In the genomic region with DNA sequence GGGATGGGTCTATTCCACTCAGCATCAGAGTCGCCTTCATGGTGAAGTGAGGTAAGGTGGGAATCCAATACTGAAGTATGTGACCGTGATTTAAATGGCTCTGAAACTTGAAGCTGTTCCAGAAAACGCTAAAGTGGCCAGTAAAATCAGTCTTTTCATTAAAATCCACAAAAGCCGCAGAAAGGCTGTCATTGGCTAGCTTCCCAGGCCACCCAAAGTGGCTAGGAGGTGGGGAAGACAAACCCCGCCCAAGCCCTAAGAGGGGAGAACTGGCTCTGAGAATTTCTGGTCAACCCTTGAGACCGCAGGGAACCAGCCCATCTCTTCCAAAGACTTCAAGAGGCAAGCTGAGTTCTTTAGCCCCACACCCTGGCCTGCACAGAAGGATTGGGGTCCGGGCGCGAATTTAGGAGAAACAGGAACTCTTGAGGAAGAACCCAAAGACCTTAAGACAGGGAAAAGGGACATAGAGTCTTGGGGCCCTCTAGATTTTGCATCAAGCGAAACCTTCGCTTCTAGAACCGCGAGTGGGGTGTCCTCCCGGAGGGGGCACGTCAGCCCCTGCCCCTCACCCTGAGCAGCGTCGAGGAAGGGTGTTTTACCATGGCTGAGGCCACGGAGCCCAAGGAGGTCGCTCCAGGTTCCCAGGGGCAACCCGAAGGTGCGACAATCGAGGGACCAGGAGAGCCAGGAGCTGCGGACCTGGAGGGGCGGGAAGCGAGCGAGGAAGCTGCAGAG, we compare ENCODE assay signal across 7 mouse cellular contexts. TPM values are rescaled to one million over a fixed set of nuclear protein-coding genes. Genes with fewer than 3 reads are reported as not detected.
DNase-seq lines count a peak whose midpoint lies in the region; ATAC-seq and TF ChIP-seq lines count a peak whose summit lies in the region.

No protein-coding gene starts in this region.

- no peak for TF ChIP-seq CTCF in lung, embryonic 14.5 days (IDR thresholded peaks at IDR 0.05; ENCODE audit: low read depth)
- TF ChIP-seq CTCF in liver, embryonic 14.5 days (IDR thresholded peaks at IDR 0.05; ENCODE audit: low read depth): no peak
- TF ChIP-seq CTCF in stomach, postnatal 0 days (IDR thresholded peaks at IDR 0.05; ENCODE audit: low read depth): no peak

- H3K4me3 ChIP-seq in lung, embryonic 14.5 days (ENCODE audit: low read depth, low read length): peak overlapping the region; percentile 54
- H3K4me3 ChIP-seq in forebrain, embryonic 14.5 days (ENCODE audit: low read depth, low read length): peak overlapping the region; percentile 36
- H3K4me3 ChIP-seq in liver, embryonic 14.5 days (ENCODE audit: insufficient read depth in 1 of 2, low read depth in 2 of 2, low read length in 2 of 2): peak overlapping the region; percentile 21 to 22; a peak in 3 of 4 replicates
- peak overlapping the region; percentile 52 for H3K4me3 ChIP-seq in stomach, postnatal 0 days (ENCODE audit: low read depth, low read length)

- no peaks in the 10 kb centered on the region for H3K36me3 ChIP-seq in lung, embryonic 14.5 days (ENCODE audit: insufficient read depth)
- no peaks in the 10 kb centered on the region for H3K36me3 ChIP-seq in forebrain, embryonic 14.5 days (ENCODE audit: control insufficient read depth, insufficient read depth, low read length)
- H3K36me3 ChIP-seq in liver, embryonic 14.5 days (replicated peaks; ENCODE audit: control insufficient read depth, insufficient read depth, low read depth): no peaks in the 10 kb centered on the region
- H3K36me3 ChIP-seq in stomach, postnatal 0 days (ENCODE audit: control insufficient read depth, insufficient read depth, low read length): no peaks in the 10 kb centered on the region

- H3K9ac ChIP-seq in lung, embryonic 14.5 days: peak overlapping the region; percentile 61
- H3K9ac ChIP-seq in forebrain, embryonic 14.5 days (ENCODE audit: low read length): peak overlapping the region; percentile 59
- H3K9ac ChIP-seq in liver, embryonic 14.5 days (replicated peaks): no peak overlapping the region
- peak overlapping the region; percentile 70 for H3K9ac ChIP-seq in stomach, postnatal 0 days (ENCODE audit: low read length)

- H3K9me3 ChIP-seq in lung, embryonic 14.5 days (ENCODE audit: low read depth, low read length): no peaks in the 10 kb centered on the region
- H3K9me3 ChIP-seq in forebrain, embryonic 14.5 days (replicated peaks; ENCODE audit: control insufficient read depth, low read length): no peaks in the 10 kb centered on the region
- H3K9me3 ChIP-seq in liver, embryonic 14.5 days (ENCODE audit: control insufficient read depth, low read length): no peaks in the 10 kb centered on the region
- H3K9me3 ChIP-seq in stomach, postnatal 0 days (ENCODE audit: control insufficient read depth, low read length): no peaks in the 10 kb centered on the region

- peak overlapping the region; percentile 91 for H3K4me2 ChIP-seq in lung, embryonic 14.5 days
- peak overlapping the region; percentile 77 for H3K4me2 ChIP-seq in forebrain, embryonic 14.5 days (ENCODE audit: low read length)
- H3K4me2 ChIP-seq in liver, embryonic 14.5 days (ENCODE audit: low read depth): peak overlapping the region; percentile 51
- H3K4me2 ChIP-seq in stomach, postnatal 0 days (replicated peaks; ENCODE audit: low read depth): peak overlapping the region; percentile 79

- DNase-seq in lung, embryonic 14.5 days: peak; percentile 83
- no peak for DNase-seq in lung, postnatal 25 days (ENCODE audit: low spot score)
- DNase-seq in forebrain, embryonic 14.5 days (ENCODE audit: low spot score): peak; percentile 48
- no peak for DNase-seq in liver, embryonic 14.5 days (ENCODE audit: low read depth in 3 of 3, low spot score in 3 of 3)
- DNase-seq in stomach, postnatal 0 days (ENCODE audit: low spot score): no peak
- DNase-seq in urinary bladder, postnatal 25 days (ENCODE audit: low spot score): no peak
- no peak for DNase-seq in gastrocnemius, adult 18-20 months (ENCODE audit: low spot score)

- no peak for TF ChIP-seq EP300 in liver, embryonic 14.5 days (IDR thresholded peaks at IDR 0.05; ENCODE audit: low read depth)
- no peak for TF ChIP-seq EP300 in stomach, postnatal 0 days (optimal IDR thresholded peaks at IDR 0.05)

- peak overlapping the region; percentile 43; the same call in 1 of the 2 replicates for H3K27ac ChIP-seq in lung, embryonic 14.5 days (ENCODE audit: low read depth)
- no peak overlapping the region; the same call in 1 of the 2 replicates for H3K27ac ChIP-seq in forebrain, embryonic 14.5 days (ENCODE audit: low read depth, low read length)
- H3K27ac ChIP-seq in liver, embryonic 14.5 days: no peak overlapping the region
- H3K27ac ChIP-seq in stomach, postnatal 0 days (replicated peaks): peak overlapping the region; percentile 74

- peaks cover 11% of the 10 kb centered on the region for H3K4me1 ChIP-seq in lung, embryonic 14.5 days (ENCODE audit: insufficient read depth)
- no peaks in the 10 kb centered on the region for H3K4me1 ChIP-seq in forebrain, embryonic 14.5 days (ENCODE audit: control insufficient read depth, insufficient read depth, low read length)
- H3K4me1 ChIP-seq in liver, embryonic 14.5 days (replicated peaks; ENCODE audit: control insufficient read depth in 2 of 2, insufficient read depth in 2 of 2, low read length in 1 of 2): peaks cover 10 to 18% of the 10 kb centered on the region in 2 experiments
- peaks cover 5% of the 10 kb centered on the region for H3K4me1 ChIP-seq in stomach, postnatal 0 days (replicated peaks; ENCODE audit: control insufficient read depth, insufficient read depth)

- WGBS in lung, embryonic 14.5 days: 7% methylated on average over 26 of the region's 26 CpGs
- WGBS in forebrain, embryonic 14.5 days: 7% methylated on average over 26 of the region's 26 CpGs
- 8% methylated on average over 26 of the region's 26 CpGs for WGBS in liver, embryonic 14.5 days (ENCODE audit: insufficient replicate concordance)
- 13% methylated on average over 26 of the region's 26 CpGs for WGBS in stomach, postnatal 0 days

- ATAC-seq in lung, embryonic 14.5 days (ENCODE audit: insufficient read depth): peak; percentile 67; the same call in 1 of the 2 replicates
- no peak for ATAC-seq in forebrain, embryonic 14.5 days
- no peak for ATAC-seq in liver, embryonic 14.5 days (ENCODE audit: insufficient read depth)
- ATAC-seq in stomach, postnatal 0 days (ENCODE audit: low FRiP score, low TSS enrichment): no peak

- H3K27me3 ChIP-seq in lung, embryonic 14.5 days (ENCODE audit: insufficient read depth, low read length): peaks cover 33% of the 10 kb centered on the region
- H3K27me3 ChIP-seq in forebrain, embryonic 14.5 days (replicated peaks; ENCODE audit: control insufficient read depth, insufficient read depth, low read length): peaks cover 46% of the 10 kb centered on the region
- peaks cover 45% of the 10 kb centered on the region for H3K27me3 ChIP-seq in liver, embryonic 14.5 days (ENCODE audit: control insufficient read depth, insufficient read depth, low read length)
- H3K27me3 ChIP-seq in stomach, postnatal 0 days (ENCODE audit: control insufficient read depth, insufficient read depth, low read length): no peaks in the 10 kb centered on the region; the same call in 1 of the 2 replicates

RNA-seq across cellular contexts. Expression of gene Clic6, which starts 12.5 kb away (rescaled TPM):
- polyA plus RNA-seq in lung, embryonic 14.5 days (2014; fragmentation: Nextera tagmentation; extraction: Ambion mirVana): 8.9 and 10.2 TPM in 2 replicates
- 3.0 and 4.6 TPM in 2 replicates for polyA plus RNA-seq in forebrain, embryonic 14.5 days (2014; fragmentation: Nextera tagmentation; extraction: Ambion mirVana)
- polyA plus RNA-seq in liver, embryonic 14.5 days (2012; rRNA removed): 0.14 and 0.28 TPM in 2 replicates
- polyA plus RNA-seq in liver, embryonic 14.5 days (2014; fragmentation: Nextera tagmentation; extraction: Ambion mirVana): 0.11 and 0.13 TPM in 2 replicates
- 38.5 and 48.4 TPM in 2 replicates for polyA plus RNA-seq in stomach, postnatal 0 days (2015; fragmentation: Nextera tagmentation; extraction: Ambion mirVana)
- total RNA-seq in gastrocnemius, adult 18-20 months (2021): under 1 TPM in 1 of 2 experiments, not detected in 1; 0.14 TPM

RNA-seq across cellular contexts. Expression of gene Rcan1, which starts 27.4 kb away (rescaled TPM):
- polyA plus RNA-seq in lung, embryonic 14.5 days (2014; fragmentation: Nextera tagmentation; extraction: Ambion mirVana): 47.8 and 49.7 TPM in 2 replicates
- polyA plus RNA-seq in forebrain, embryonic 14.5 days (2014; fragmentation: Nextera tagmentation; extraction: Ambion mirVana): 46.3 and 49.0 TPM in 2 replicates
- polyA plus RNA-seq in liver, embryonic 14.5 days (2012; rRNA removed): 4.5 and 6.2 TPM in 2 replicates
- polyA plus RNA-seq in liver, embryonic 14.5 days (2014; fragmentation: Nextera tagmentation; extraction: Ambion mirVana): 8.7 and 9.8 TPM in 2 replicates
- polyA plus RNA-seq in stomach, postnatal 0 days (2015; fragmentation: Nextera tagmentation; extraction: Ambion mirVana): 24.8 and 28.6 TPM in 2 replicates
- total RNA-seq in gastrocnemius, adult 18-20 months (2021): 100 to 1,000 TPM in 1 of 2 experiments, 10 to 100 TPM in 1; 53.2 to 329 TPM

Comparison
In these comparisons a context has a peak if more than half of its experiments do, and no peak if none do; other contexts are left out.
1. DNase-seq: peak in lung, embryonic 14.5 days (single experiment) and forebrain, embryonic 14.5 days (single experiment); none in lung, postnatal 25 days (single experiment), liver, embryonic 14.5 days (0 of 3), stomach, postnatal 0 days (single experiment), urinary bladder, postnatal 25 days (single experiment) and gastrocnemius, adult 18-20 months (single experiment).
2. H3K27ac ChIP-seq: peak in lung, embryonic 14.5 days (single experiment) and stomach, postnatal 0 days (single experiment); none in forebrain, embryonic 14.5 days (single experiment) and liver, embryonic 14.5 days (single experiment).
3. Peak in every context shown above with its lines, with median percentiles within 50 percentile points of each other: H3K4me2 ChIP-seq and H3K4me3 ChIP-seq.